8 mouse cellular contexts compared by ENCODE assay signal in genomic region chr19:8818801-8819595, GRCm38 (mm10). TPM values are rescaled to one million over a fixed set of nuclear protein-coding genes. Genes with fewer than 3 reads are reported as not detected.
DNase-seq lines count a peak whose midpoint lies in the region; ATAC-seq lines count a peak whose summit lies in the region.

Ttc9c (minus strand) TSS chr19:8819333.

- DNase-seq in adrenal gland, adult 8-10 months = peak; percentile 98
- DNase-seq in embryo, embryonic 11 days = peak; percentile 99
- peak; percentile 97 for DNase-seq in gastrocnemius, postnatal 14 days
- peak; percentile 97 for DNase-seq in induced T-regulatory cell, adult 2 months (ENCODE audit: low read depth)
- peak; percentile 94 to 99 for DNase-seq in left cerebral cortex, adult 8-10 months (ENCODE audit: low spot score in 2 of 2)
- DNase-seq in right cerebral cortex, adult 2 months (ENCODE audit: low spot score in 2 of 2) = peak; percentile 97 to 98
- peak; percentile 80 for DNase-seq in urinary bladder, postnatal 25 days (ENCODE audit: low spot score)

- ATAC-seq in megakaryocyte, adult 5-6 weeks (ENCODE audit: poor library complexity, severe bottlenecking) = peak; percentile 74

- intact Hi-C loops in gastrocnemius, postnatal 14 days (cut with DNase I; ENCODE audit: low total_unique reads) = no loop called here

RNA-seq across cellular contexts. Expression of gene Ttc9c, which starts in this region (rescaled TPM):
- 10 to 100 TPM; 27.4 to 40.5 (median 35.9) TPM for total RNA-seq in adrenal gland, adult 8-10 months (2022)
- total RNA-seq in gastrocnemius, postnatal 14 days (2021) = 10 to 100 TPM in 1 of 2 experiments, 1 to 10 TPM in 1; 9.6 to 10.7 TPM
- total RNA-seq in left cerebral cortex, adult 8-10 months (2022) = 10 to 100 TPM; 38.5 to 40.8 (median 39.2) TPM
- total RNA-seq in megakaryocyte, adult 5-6 weeks (2015) = 28.6 and 31.0 TPM in 2 replicates
- 53.6 and 63.7 TPM in 2 replicates for total RNA-seq in megakaryocyte, adult 5-6 weeks (2017)

Comparison
In these comparisons a context has a peak if more than half of its experiments do, and no peak if none do; other contexts are left out.
1. Peak in every context shown above with its lines: DNase-seq and ATAC-seq.